Mouse (Mus musculus) CH12.LX (cell line): ENCODE measurements around the gene Snx30.

Experiments
- CHD2 ChIP-seq: IDR thresholded peaks from 2 replicates; pipeline ENCODE4 v1.6.1; 2011; ENCODE audit warnings: low read length, improper control_type of control experiment
- MAFK ChIP-seq: IDR thresholded peaks from 2 replicates; pipeline ENCODE4 v1.6.1; 2011; ENCODE audit warnings: low read length, improper control_type of control experiment; ENCODE audit not compliant: insufficient replicate concordance

DNA sequence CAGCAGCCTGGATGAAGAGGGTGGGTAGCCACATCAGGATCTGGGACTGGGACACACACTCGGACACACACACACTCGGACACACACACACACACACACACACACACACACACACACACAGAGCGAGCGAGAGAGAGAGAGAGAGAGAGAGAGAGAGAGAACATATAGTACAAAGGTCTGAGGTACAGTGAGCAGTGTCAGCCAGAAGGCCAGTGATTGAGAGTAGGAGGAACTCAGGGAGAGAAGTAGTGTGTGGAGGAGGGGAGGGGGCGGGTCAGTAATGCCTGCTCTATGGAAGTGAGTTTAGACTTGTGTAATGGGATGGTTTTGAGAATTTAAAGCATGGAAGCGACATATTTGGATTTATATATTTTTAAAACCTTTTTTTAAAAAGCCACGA, 47.5 kb downstream of the Snx30 start:
- TF ChIP-seq MAFK (no peak), CHD2 (no peak)
